ENCODE assay signal across 8 mouse cellular contexts in the genomic region with DNA sequence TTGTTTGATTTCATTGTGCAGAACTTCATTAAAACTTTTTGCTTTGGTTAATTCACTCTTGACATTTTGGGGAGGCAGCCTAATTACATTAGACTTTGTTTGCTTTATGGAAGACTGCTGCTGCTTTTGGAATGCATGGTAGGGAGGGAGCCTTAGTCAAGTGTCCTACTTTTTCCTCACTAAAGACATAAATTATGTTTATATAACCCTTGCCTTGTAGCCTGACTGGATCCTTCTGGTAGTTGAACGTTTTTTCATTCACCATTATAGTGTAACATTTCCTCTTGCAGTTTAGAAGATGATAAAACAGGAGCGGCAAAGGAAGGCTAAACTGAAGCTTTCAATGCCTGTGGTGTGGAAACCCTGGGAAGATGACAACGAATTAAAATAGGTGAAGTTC. TPM values are rescaled to one million over a fixed set of nuclear protein-coding genes. Genes with fewer than 3 reads are reported as not detected.
A peak's percentile ranks its signal among the peaks of the same experiment; 100 is the strongest.
DNase-seq lines count a peak whose midpoint lies in the region; ATAC-seq and TF ChIP-seq lines count a peak whose summit lies in the region.

No protein-coding gene starts in this region.

- peak overlapping the region; percentile 66 for H3K4me2 ChIP-seq in neural tube, embryonic 15.5 days

- no peaks in the 10 kb centered on the region for H3K9me3 ChIP-seq in neural tube, embryonic 15.5 days (replicated peaks)

- no peak for TF ChIP-seq CTCF in lung, adult 2 months (IDR thresholded peaks at IDR 0.05; ENCODE audit: insufficient read depth, low read length)
- TF ChIP-seq CTCF in embryonic fibroblast, embryonic 13.5 days (IDR thresholded peaks at IDR 0.05; ENCODE audit: borderline replicate concordance, insufficient read depth, low read length) = no peak

- 2% methylated on average over 3 of the region's 3 CpGs for WGBS in lung, adult 2 months
- WGBS in large intestine, adult 2 months = 0% methylated on average over 3 of the region's 3 CpGs
- WGBS in neural tube, embryonic 15.5 days = 3% methylated on average over 3 of the region's 3 CpGs

- peaks cover 9% of the 10 kb centered on the region for H3K4me1 ChIP-seq in lung, adult 2 months (ENCODE audit: control insufficient read depth, insufficient read depth, low read length)
- H3K4me1 ChIP-seq in embryonic fibroblast, embryonic 13.5 days (ENCODE audit: control insufficient read depth, insufficient read depth, low read length) = peaks cover 5% of the 10 kb centered on the region
- H3K4me1 ChIP-seq in neural tube, embryonic 15.5 days = peaks cover 25% of the 10 kb centered on the region

- ATAC-seq in neural tube, embryonic 15.5 days (ENCODE audit: low FRiP score) = peak; percentile 26; the same call in 1 of the 2 replicates

- no peaks in the 10 kb centered on the region for H3K27me3 ChIP-seq in neural tube, embryonic 15.5 days (replicated peaks)

- DNase-seq in lung, adult 2 months = no peak
- DNase-seq in lung, postnatal 25 days (ENCODE audit: low spot score) = no peak
- peak; percentile 54 for DNase-seq in large intestine, adult 2 months (ENCODE audit: low read depth, low spot score)
- no peak for DNase-seq in left cerebral cortex, adult 9 months (ENCODE audit: low spot score in 2 of 2)
- no peak for DNase-seq in frontal cortex, postnatal 36 days (ENCODE audit: low spot score in 2 of 2)
- DNase-seq in embryo, embryonic 10 days (ENCODE audit: low spot score) = no peak

- H3K9ac ChIP-seq in neural tube, embryonic 15.5 days (replicated peaks) = peak overlapping the region; percentile 90

- H3K27ac ChIP-seq in embryonic fibroblast, embryonic 13.5 days (ENCODE audit: insufficient read depth, low read length) = peak overlapping the region; percentile 45
- peak overlapping the region; percentile 83 for H3K27ac ChIP-seq in neural tube, embryonic 15.5 days (replicated peaks)

- no peaks in the 10 kb centered on the region for H3K36me3 ChIP-seq in neural tube, embryonic 15.5 days

- TF ChIP-seq POLR2A in lung, adult 2 months (IDR thresholded peaks at IDR 0.05; ENCODE audit: borderline replicate concordance, extremely low read depth, low read depth, low read length) = no peak
- TF ChIP-seq POLR2A in embryonic fibroblast, embryonic 13.5 days (IDR thresholded peaks at IDR 0.05; ENCODE audit: low read depth, low read length) = no peak

- H3K4me3 ChIP-seq in lung, adult 2 months (replicated peaks; ENCODE audit: extremely low read depth, low read depth, low read length) = peak overlapping the region; percentile 97
- H3K4me3 ChIP-seq in embryonic fibroblast, embryonic 13.5 days (ENCODE audit: insufficient read depth, low read length) = peak overlapping the region; percentile 81
- H3K4me3 ChIP-seq in neural tube, embryonic 15.5 days (replicated peaks) = peak overlapping the region; percentile 74

RNA-seq across cellular contexts. Expression of a gene that starts 0.4 kb away (rescaled TPM):
- 11.0 and 16.3 TPM in 2 replicates for polyA plus RNA-seq in lung, adult 2 months (2012; rRNA removed)
- polyA plus RNA-seq in embryonic fibroblast, embryonic 13.5 days (2011; ENCODE audit: insufficient read length, low read depth, missing spikeins) = 20.1 and 21.8 TPM in 2 replicates
- 12.2 and 18.1 TPM in 2 replicates for polyA plus RNA-seq in large intestine, adult 2 months (2012; rRNA removed)
- 7.5 and 9.7 TPM in 2 replicates for polyA plus RNA-seq in neural tube, embryonic 15.5 days (2015; fragmentation: Nextera tagmentation; extraction: Ambion mirVana)
